Mouse (Mus musculus) adrenal gland, postnatal 25 days (tissue): ENCODE data around the gene Nucb1. TPM values are rescaled to one million over a fixed set of nuclear protein-coding genes. Genes with fewer than 3 reads are reported as not detected.
"Not testable (repeated sequence)": the region's sequence is repeated elsewhere in the genome, so short reads cannot be mapped to it uniquely, and the experiment has no call there.

Experiments
- DNase-seq: peaks from one replicate; pipeline ENCODE4 v3.0.0; 2021; ENCODE audit warnings: mixed read lengths
- long read RNA-seq: library from polyadenylated mRNA; stranded (forward); transcript quantifications from one replicate; pipeline ENCODE4 v2.0.0, GENCODE M21; 2021
- total RNA-seq: library from RNA; stranded (reverse); gene quantifications from 2 replicates; pipeline ENCODE4 v1.2.3, GENCODE M21; 2021

The Nucb1 gene
- 220 and 264 TPM in 2 replicates for total RNA-seq
- long read RNA-seq, full-length matches to known transcripts: 326 of 386 reads
- long read RNA-seq, partial matches to known transcripts: 43 of 386 reads
- long read RNA-seq, other reads (novel, unspliced or antisense): 17 of 386 reads

GRCm38 (mm10) chr7:45509912-45510787 lies at the start of gene Nucb1:
Gene Nucb1, minus strand, starts transcription at chr7:45510406.
- peak; percentile 89 for DNase-seq

GRCm38 (mm10) chr7:45558907-45559306 lies 48.7 kb upstream of the Nucb1 start:
- no peak for DNase-seq

GRCm38 (mm10) chr7:45555787-45556186 lies 45.6 kb upstream of the Nucb1 start:
- DNase-seq: peak; percentile 84

GRCm38 (mm10) chr7:45554744-45555143 lies 44.5 kb upstream of the Nucb1 start, which contains the start of gene Hsd17b14:
Gene Hsd17b14, plus strand, starts transcription at chr7:45554893.
- no peak for DNase-seq

GRCm38 (mm10) chr7:45553990-45554389 lies 43.8 kb upstream of the Nucb1 start:
- no peak for DNase-seq

- no peak for DNase-seq
Observed at GRCm38 (mm10) chr7:45553519-45553918, 43.3 kb upstream of the Nucb1 start.

- DNase-seq: no peak
Observed at GRCm38 (mm10) chr7:45551512-45551883, 41.3 kb upstream of the Nucb1 start.

- DNase-seq: no peak
Observed at GRCm38 (mm10) chr7:45550821-45551511, 40.8 kb upstream of the Nucb1 start.

- DNase-seq: no peak
Observed at GRCm38 (mm10) chr7:45549641-45550436, 39.6 kb upstream of the Nucb1 start.

GRCm38 (mm10) chr7:45544525-45544924 lies 34.3 kb upstream of the Nucb1 start:
- no peak for DNase-seq

GRCm38 (mm10) chr7:45540213-45540612 lies 30.0 kb upstream of the Nucb1 start:
- DNase-seq: no peak

- DNase-seq: no peak
Observed at GRCm38 (mm10) chr7:45539095-45539494, 28.9 kb upstream of the Nucb1 start.

- DNase-seq: no peak
Observed at GRCm38 (mm10) chr7:45538163-45539041, 28.2 kb upstream of the Nucb1 start.

GRCm38 (mm10) chr7:45537602-45538001 lies 27.4 kb upstream of the Nucb1 start:
- DNase-seq: no peak

GRCm38 (mm10) chr7:45535676-45536075 lies 25.5 kb upstream of the Nucb1 start:
- no peak for DNase-seq

- no peak for DNase-seq
Observed at GRCm38 (mm10) chr7:45530643-45531042, 20.4 kb upstream of the Nucb1 start.

GRCm38 (mm10) chr7:45529461-45529860 lies 19.3 kb upstream of the Nucb1 start:
- DNase-seq: no peak

- not testable (repeated sequence) for DNase-seq
Observed at GRCm38 (mm10) chr7:45527169-45527568, 17.0 kb upstream of the Nucb1 start.

- DNase-seq: no peak
Observed at GRCm38 (mm10) chr7:45526474-45527120, 16.4 kb upstream of the Nucb1 start.

- peak; percentile 95 for DNase-seq
Observed at GRCm38 (mm10) chr7:45525809-45526473, 15.7 kb upstream of the Nucb1 start, which contains the start of the genes Ppp1r15a and Plekha4. Gene Ppp1r15a, minus strand, starts transcription at chr7:45526268. Gene Plekha4, plus strand, starts transcription at chr7:45526330.
